Mouse (Mus musculus) cerebellum, postnatal 10 days (tissue): ENCODE measurements around the gene Gm9040.
A peak's percentile ranks its signal among the peaks of the same experiment; 100 is the strongest.
"Not testable (repeated sequence)": the region's sequence is repeated elsewhere in the genome, so short reads cannot be mapped to it uniquely, and the experiment has no call there.

Source experiments
- DNase-seq, 2 experiments: peaks; one replicate each; pipeline ENCODE4 v3.0.0; 2021; ENCODE audit warnings: mixed read lengths in 2 of 2

Gm9040 gene

GRCm38 (mm10) chr10:118326869-118327268, at the start of gene Gm9040:
TSS of gene Gm9040 (minus strand) at chr10:118326969.
- DNase-seq = not testable (repeated sequence)

GRCm38 (mm10) chr10:118370443-118370842, 43.7 kb upstream of the Gm9040 start:
- peak; percentile 93 for DNase-seq

GRCm38 (mm10) chr10:118369518-118369917, 42.7 kb upstream of the Gm9040 start:
- DNase-seq = peak; percentile 5 to 6

- DNase-seq = not testable (repeated sequence)
Observed at GRCm38 (mm10) chr10:118354005-118354404, 27.2 kb upstream of the Gm9040 start, which contains the start of gene Gm9049. TSS of gene Gm9049 (minus strand) at chr10:118354105.

GRCm38 (mm10) chr10:118348579-118348978, 21.8 kb upstream of the Gm9040 start, which contains the start of gene Gm9048:
TSS of gene Gm9048 (minus strand) at chr10:118348679.
- not testable (repeated sequence) for DNase-seq

- DNase-seq = not testable (repeated sequence)
Observed at GRCm38 (mm10) chr10:118343155-118343554, 16.4 kb upstream of the Gm9040 start, which contains the start of gene Gm9046. TSS of gene Gm9046 (minus strand) at chr10:118343255.

- DNase-seq = not testable (repeated sequence)
Observed at GRCm38 (mm10) chr10:118337731-118338130, 11.0 kb upstream of the Gm9040 start, which contains the start of gene Gm9045. TSS of gene Gm9045 (minus strand) at chr10:118337831.

- not testable (repeated sequence) for DNase-seq
Observed at GRCm38 (mm10) chr10:118332308-118332707, 5.5 kb upstream of the Gm9040 start, which contains the start of gene Gm9044. TSS of gene Gm9044 (minus strand) at chr10:118332408.

GRCm38 (mm10) chr10:118319024-118319423, 7.7 kb downstream of the Gm9040 start:
- DNase-seq = no peak

- not testable (repeated sequence) for DNase-seq
Observed at GRCm38 (mm10) chr10:118302133-118302532, 24.6 kb downstream of the Gm9040 start.

- no peak for DNase-seq
Observed at GRCm38 (mm10) chr10:118294938-118295337, 31.8 kb downstream of the Gm9040 start, which contains the start of gene Iltifb. TSS of gene Iltifb (minus strand) at chr10:118295038.

- not testable (repeated sequence) for DNase-seq
Observed at GRCm38 (mm10) chr10:118283016-118283415, 43.8 kb downstream of the Gm9040 start.

GRCm38 (mm10) chr10:118282565-118282964, 44.2 kb downstream of the Gm9040 start:
- not testable (repeated sequence) for DNase-seq

- DNase-seq = not testable (repeated sequence)
Observed at GRCm38 (mm10) chr10:118278069-118278468, 48.7 kb downstream of the Gm9040 start.
